6 mouse cellular contexts compared by ENCODE assay signal in the genomic region with DNA sequence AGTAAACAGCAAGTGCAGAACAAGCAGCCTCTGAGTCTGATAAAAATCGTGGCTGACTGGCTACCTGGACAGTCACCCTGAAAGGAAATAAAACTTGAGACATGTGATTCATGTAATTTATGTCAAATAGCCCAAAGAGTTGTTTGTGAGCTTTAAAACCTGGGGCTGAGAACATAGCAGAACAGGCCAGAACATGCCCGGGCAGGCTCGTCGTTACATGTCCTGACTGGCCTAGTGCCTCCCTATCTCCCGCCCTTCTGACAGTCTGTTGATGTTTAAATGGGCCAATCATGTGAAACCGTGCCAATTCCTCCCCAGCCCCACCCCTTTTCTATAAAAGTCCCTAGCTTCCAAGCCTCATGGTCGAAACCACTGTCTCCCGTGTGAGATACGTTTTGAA. TPM values are rescaled to one million over a fixed set of nuclear protein-coding genes. Genes with fewer than 3 reads are reported as not detected.
"Had no signal": no experiment of that assay in that cellular context is flagged by ENCODE, and none has a peak within 500 bp of the region (broad histone marks: within the 10 kb centered on the region; RNA-seq: fewer than 3 reads in every experiment).

No protein-coding gene starts in this region.

RNA-seq across cellular contexts. Expression of a gene that starts 41.5 kb away (rescaled TPM):
- total RNA-seq: gastrocnemius, postnatal 25 days; granulocyte monocyte progenitor cell, adult 5-6 weeks had no signal
- polyA plus RNA-seq: hindbrain, embryonic 10.5 days; kidney, embryonic 14.5 days; limb, embryonic 10.5 days; limb, embryonic 12.5 days had no signal
